Mouse (Mus musculus) C2C12 (cell line): ENCODE data around the gene Mylk4.

Experiments
- CTCF ChIP-seq: IDR thresholded peaks from one replicate; pipeline ENCODE4 v1.5.1; 2011; ENCODE audit not compliant: control insufficient read depth, insufficient read depth, insufficient read length
- MAX ChIP-seq: IDR thresholded peaks from one replicate; pipeline ENCODE4 v1.6.1; 2011; ENCODE audit warnings: mild to moderate bottlenecking, control low read depth
- MYOD1 ChIP-seq: IDR thresholded peaks from one replicate; pipeline ENCODE4 v1.6.1; 2011; ENCODE audit warnings: low read depth; ENCODE audit not compliant: control insufficient read depth, insufficient read length

DNA sequence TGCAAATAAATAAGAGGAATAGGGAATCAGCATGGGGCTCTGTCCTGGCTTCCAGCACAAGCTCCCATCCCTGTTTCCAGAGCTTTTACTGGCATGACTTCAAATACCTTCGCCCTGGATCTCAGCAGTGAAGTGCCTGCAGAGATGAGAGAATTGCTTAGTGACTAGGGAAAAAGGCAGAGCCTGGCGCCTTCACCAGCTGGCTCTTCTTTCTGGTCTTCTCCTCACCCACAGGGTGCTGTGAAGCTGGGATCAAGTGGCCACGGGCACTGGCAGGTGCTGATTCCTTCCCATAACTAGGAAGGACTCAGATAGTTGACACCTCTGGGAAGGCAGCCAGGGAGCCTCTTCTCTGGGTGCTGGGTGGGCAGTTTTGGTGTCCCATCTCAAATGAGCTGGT lies 115.5 kb downstream of the Mylk4 start:
- no peak for TF ChIP-seq MAX
- no peak for TF ChIP-seq CTCF
- TF ChIP-seq MYOD1: no peak
